Mouse (Mus musculus) lung, postnatal 0 days (tissue): Measurements from ENCODE around the gene Ppp2r5b. TPM values are rescaled to one million over a fixed set of nuclear protein-coding genes. Genes with fewer than 3 reads are reported as not detected.

Source experiments
- ATAC-seq: fragments of 200-750 bp; cut with Nextera tagmentation; 2 replicates; pipeline ENCODE4 v1.8.0; 2017; ENCODE audit warnings: moderate library complexity
- DNase-seq: peaks from one replicate; pipeline ENCODE4 v3.0.0-alpha.2; 2016; ENCODE audit warnings: low spot score
- H3K27ac ChIP-seq: fragments of 300-500 bp; sonication (generic); 2 replicates; pipeline ENCODE4 v1.5.1; 2014; ENCODE audit warnings: antibody characterized with exemption, mild to moderate bottlenecking, low read length, mixed read lengths
- H3K27me3 ChIP-seq: fragments of 300-500 bp; sonication (generic); replicated peaks from 2 replicates; pipeline ENCODE4 v1.6.1; 2014; ENCODE audit warnings: low read length, mixed read lengths; ENCODE audit not compliant: insufficient read depth
- H3K36me3 ChIP-seq: fragments of 300-500 bp; sonication (generic); 2 replicates; pipeline ENCODE4 v1.6.1; 2014; ENCODE audit warnings: low read length, mixed read lengths; ENCODE audit not compliant: insufficient read depth
- H3K4me1 ChIP-seq: fragments of 300-500 bp; sonication (generic); 2 replicates; pipeline ENCODE4 v1.6.1; 2014; ENCODE audit warnings: antibody characterized with exemption, low read depth, low read length, mixed read lengths; ENCODE audit not compliant: insufficient read depth
- H3K4me2 ChIP-seq: fragments of 300-500 bp; sonication (generic); replicated peaks from 2 replicates; pipeline ENCODE4 v1.6.1; 2014; ENCODE audit warnings: low read depth, mild to moderate bottlenecking, low read length, moderate library complexity, mixed read lengths
- H3K4me3 ChIP-seq: fragments of 300-500 bp; sonication (generic); 2 replicates; pipeline ENCODE4 v1.5.1; 2014; ENCODE audit warnings: low read depth, low read length
- H3K9ac ChIP-seq: fragments of 300-500 bp; sonication (generic); replicated peaks from 2 replicates; pipeline ENCODE4 v1.6.1; 2014; ENCODE audit warnings: low read depth, mild to moderate bottlenecking
- H3K9me3 ChIP-seq: fragments of 300-500 bp; sonication (generic); 2 replicates; pipeline ENCODE4 v1.6.1; 2016; ENCODE audit warnings: low read length, mixed read lengths
- CTCF ChIP-seq: IDR thresholded peaks from 2 replicates; pipeline ENCODE4 v1.5.1; 2016; ENCODE audit warnings: antibody characterized with exemption, mild to moderate bottlenecking
- EP300 ChIP-seq: IDR thresholded peaks from 2 replicates; pipeline ENCODE4 v1.6.1; 2016; ENCODE audit warnings: antibody characterized with exemption, mild to moderate bottlenecking, control low read depth
- WGBS: fragments of 180-500 bp; shearing (Covaris S2); extraction: QIAGEN DNeasy Blood & Tissue Kit; methylation state at CpG from one replicate; pipeline ENCODE4 v1.1.7; 2014; 5-methylcytosine and 5-hydroxymethylcytosine counted together
- polyA plus RNA-seq: library from polyadenylated mRNA; unstranded; fragments of >200 nt; fragmentation: Nextera tagmentation; extraction: Ambion mirVana; gene quantifications from 2 replicates; pipeline ENCODE4 v1.2.1, GENCODE M21; 2015

The Ppp2r5b gene
- 20.2 and 21.6 TPM in 2 replicates for polyA plus RNA-seq

DNA sequence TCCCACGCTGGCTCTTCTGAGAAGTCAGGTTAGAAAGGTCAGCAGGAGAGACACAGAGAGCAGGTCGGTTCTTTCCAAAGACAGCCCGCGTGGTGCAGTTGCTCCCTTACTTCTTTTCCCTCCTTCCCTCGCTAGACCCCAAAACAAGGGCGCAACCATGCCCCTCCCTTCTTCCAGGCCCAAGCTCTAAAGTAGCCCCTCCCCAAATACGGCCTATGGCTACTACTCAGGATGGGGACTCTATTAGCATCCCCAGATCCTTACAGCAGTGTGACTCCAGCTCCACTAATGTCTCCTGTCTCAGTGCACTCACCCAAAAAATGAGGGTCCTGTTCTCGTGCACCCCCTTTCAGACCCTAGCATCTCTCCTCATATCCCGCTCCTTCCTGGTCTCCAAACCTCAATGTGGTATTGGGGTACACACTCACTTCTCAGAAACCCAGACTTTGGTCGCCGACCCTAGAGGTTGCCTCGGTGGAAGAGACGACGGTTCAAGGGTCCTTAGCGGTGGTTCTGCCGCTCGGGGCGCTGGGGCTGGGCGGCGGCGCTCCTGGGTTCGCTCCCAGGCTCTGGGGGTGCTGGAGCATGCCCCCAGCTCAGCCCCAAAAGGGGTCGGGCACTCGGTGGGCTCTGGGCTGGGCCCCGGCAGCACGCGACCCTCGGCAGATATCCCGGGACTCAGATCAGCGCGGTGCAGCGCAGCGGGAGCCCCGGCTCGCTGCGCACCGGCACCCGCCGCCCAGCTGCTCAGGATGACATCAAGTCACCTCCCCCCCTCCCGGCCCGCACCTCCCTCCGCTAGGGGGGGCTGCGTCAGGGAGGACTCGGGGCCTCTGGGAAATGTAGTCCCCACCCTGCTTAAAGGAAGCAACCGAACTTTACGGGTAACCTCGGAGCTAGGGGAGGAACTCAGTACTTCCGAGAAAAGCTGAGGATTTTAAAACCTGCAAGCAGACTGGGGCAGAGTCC is at the start of gene Ppp2r5b:
Ppp2r5b (minus strand) TSS at position 789 of the 969 bp plus-strand sequence.
- DNase-seq: peak; percentile 97
- H3K4me2 ChIP-seq: peak within 1 kb of the TSS; percentile 95
- H3K4me1 ChIP-seq: peaks cover 6% of the 10 kb centered on the region; the same call in 1 of the 2 replicates
- no peaks in the 10 kb centered on the region for H3K27me3 ChIP-seq
- 6% methylated on average over 48 of the region's 48 CpGs for WGBS
- H3K9ac ChIP-seq: peak within 1 kb of the TSS; percentile 57
- H3K4me3 ChIP-seq: peak within 1 kb of the TSS; percentile 73
- peak; percentile 64 for TF ChIP-seq CTCF
- no peak for TF ChIP-seq EP300
- H3K27ac ChIP-seq: peak within 1 kb of the TSS; percentile 93
- no peaks in the 10 kb centered on the region for H3K9me3 ChIP-seq
- peak; percentile 97 for ATAC-seq
- H3K36me3 ChIP-seq: peaks cover 7% of the 10 kb centered on the region

DNA sequence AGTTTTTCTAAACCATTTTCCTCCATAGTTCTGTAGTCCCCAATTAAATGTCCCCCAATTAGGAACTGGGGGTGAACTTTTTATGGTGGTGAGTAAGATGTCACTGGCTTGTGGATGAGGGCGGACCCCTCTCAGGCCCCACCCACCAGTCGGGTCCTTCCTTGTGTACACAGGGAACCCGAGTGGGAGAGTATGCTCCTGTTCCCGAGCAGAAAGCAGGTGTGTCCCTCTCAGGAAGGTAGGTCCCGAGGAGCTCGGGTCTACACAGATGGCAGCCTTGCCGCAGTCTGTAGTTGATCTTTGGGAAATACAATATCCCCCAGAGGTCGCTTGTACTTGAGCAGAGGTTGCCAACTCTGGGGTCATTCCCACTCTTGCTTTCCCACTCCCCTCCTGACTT is 49.6 kb upstream of the Ppp2r5b start:
- 50% methylated on average over 8 of the region's 8 CpGs for whole genome bisulfite sequencing
- H3K4me2 ChIP-seq: no peak overlapping the region
- no peaks in the 10 kb centered on the region for H3K27me3 ChIP-seq
- H3K9ac ChIP-seq: no peak overlapping the region
- no peak for DNase-seq
- peaks cover 12% of the 10 kb centered on the region for H3K4me1 ChIP-seq
- peaks cover 31% of the 10 kb centered on the region; the same call in 1 of the 2 replicates for H3K36me3 ChIP-seq
- H3K4me3 ChIP-seq: no peak overlapping the region
- peak overlapping the region; percentile 38; the same call in 1 of the 2 replicates for H3K27ac ChIP-seq
- TF ChIP-seq EP300: no peak
- no peak for TF ChIP-seq CTCF
- ATAC-seq: 0 out of 2 replicates have a peak, but pooled peaks have one; percentile 31
- no peaks in the 10 kb centered on the region for H3K9me3 ChIP-seq

DNA sequence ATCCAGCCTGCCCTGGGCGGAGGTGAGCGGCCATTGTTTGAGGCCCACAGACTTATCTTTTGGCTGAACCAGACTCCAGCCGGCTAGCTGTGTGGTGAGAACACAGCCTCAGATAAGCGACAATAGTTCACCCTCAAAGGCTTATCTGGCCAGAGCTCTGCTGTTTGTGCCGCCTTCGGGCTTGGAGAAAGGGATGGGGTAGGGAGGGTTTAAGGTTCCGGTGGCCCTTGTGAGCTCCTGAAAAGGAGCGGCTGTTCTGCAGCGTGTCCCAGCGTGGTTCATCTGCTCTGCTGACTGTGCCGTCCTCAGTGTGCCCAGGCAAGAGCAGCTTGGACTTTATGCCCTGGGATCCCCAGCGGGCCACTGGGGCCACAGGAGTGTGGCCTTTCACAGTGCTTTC is 48.8 kb upstream of the Ppp2r5b start:
- Histone ChIP-seq H3K27me3 (no peaks in the 10 kb centered on the region), H3K9me3 (no peaks in the 10 kb centered on the region), H3K27ac (no peak overlapping the region), H3K36me3 (peaks cover 31% of the 10 kb centered on the region; the same call in 1 of the 2 replicates), H3K9ac (no peak overlapping the region), H3K4me2 (0 out of 2 replicates have a peak overlapping the region, but pooled peaks have one; percentile 17), H3K4me1 (peaks cover 20% of the 10 kb centered on the region), H3K4me3 (no peak overlapping the region)
- ATAC-seq (no peak), DNase-seq (no peak)
- 71% methylated on average over 12 of the region's 12 CpGs for WGBS
- TF ChIP-seq CTCF: no peak
- no peak for TF ChIP-seq EP300

DNA sequence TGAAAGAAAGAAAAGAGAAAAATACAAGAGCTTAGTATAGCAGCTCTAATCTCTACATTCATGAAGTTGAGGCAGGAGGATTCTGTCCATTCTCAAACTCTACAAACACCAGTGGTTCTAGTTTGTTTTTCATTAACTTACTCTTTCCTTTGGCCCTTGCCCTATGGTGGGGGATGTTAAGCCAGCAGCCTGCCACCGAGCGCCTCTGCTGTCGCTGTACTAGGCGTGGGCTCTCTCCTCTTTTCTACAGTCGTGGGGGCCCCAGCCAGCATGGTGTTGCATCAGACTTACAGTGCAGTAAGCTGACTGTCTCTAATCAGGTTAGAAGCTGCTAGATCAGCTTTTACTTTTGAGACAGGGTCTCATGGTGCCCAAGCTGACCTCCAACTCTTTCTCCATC is 47.3 kb upstream of the Ppp2r5b start:
- Histone ChIP-seq H3K9ac (no peak overlapping the region), H3K4me3 (no peak overlapping the region), H3K27me3 (no peaks in the 10 kb centered on the region), H3K27ac (no peak overlapping the region), H3K9me3 (no peaks in the 10 kb centered on the region), H3K36me3 (peaks cover 31% of the 10 kb centered on the region; the same call in 1 of the 2 replicates), H3K4me1 (peaks cover 31% of the 10 kb centered on the region), H3K4me2 (no peak overlapping the region)
- 78% methylated on average over 5 of the region's 5 CpGs for WGBS
- DNase-seq (no peak), ATAC-seq (no peak)
- TF ChIP-seq CTCF (no peak), EP300 (no peak)

DNA sequence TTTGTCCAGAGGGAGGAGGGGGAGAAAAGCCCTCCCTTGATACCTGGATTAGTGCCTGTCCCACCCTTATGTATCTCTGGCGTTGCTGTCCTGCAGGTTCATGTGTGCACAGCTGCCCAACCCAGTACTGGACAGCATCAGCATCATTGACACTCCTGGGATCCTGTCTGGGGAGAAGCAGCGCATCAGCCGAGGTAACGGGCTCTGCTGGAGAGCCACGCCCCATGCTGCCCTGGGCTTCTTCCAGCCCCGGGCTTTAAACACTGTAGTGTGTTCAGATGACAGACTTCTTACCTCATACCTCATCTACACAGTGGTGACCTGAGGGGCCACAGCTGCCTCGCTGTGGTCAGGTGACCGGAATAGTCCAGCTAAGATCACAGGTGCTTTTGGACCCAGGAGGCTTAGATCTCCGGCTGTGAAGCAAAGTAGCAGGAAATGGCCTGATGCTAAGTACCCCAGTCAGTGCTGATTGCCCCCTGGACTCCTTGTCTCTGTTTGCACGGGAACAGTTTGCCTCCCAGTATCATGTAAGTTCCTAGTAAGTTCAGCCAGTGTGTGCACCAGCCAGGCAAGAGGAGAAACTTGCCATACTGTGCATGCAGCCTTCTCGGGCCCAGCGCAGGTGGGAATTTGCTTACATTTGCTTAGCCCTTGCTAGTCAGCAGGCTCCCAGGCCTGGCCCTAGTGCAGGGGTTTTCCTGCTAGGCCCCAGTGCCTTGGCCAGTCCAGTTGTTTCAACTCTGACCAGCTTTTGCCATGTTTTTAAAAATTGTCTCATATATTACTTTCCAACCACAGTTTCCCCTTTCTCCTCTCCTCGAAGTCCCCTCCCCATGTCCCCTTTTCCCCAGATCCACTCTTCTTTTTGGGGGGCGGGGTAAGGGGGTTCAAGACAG is 45.7 kb upstream of the Ppp2r5b start:
- DNase-seq (no peak), ATAC-seq (no peak)
- Histone ChIP-seq H3K36me3 (peaks cover 28% of the 10 kb centered on the region; the same call in 1 of the 2 replicates), H3K9me3 (no peaks in the 10 kb centered on the region), H3K4me2 (no peak overlapping the region), H3K9ac (no peak overlapping the region), H3K4me3 (no peak overlapping the region), H3K4me1 (peaks cover 31% of the 10 kb centered on the region), H3K27ac (no peak overlapping the region), H3K27me3 (no peaks in the 10 kb centered on the region)
- WGBS: 77% methylated on average over 14 of the region's 14 CpGs
- TF ChIP-seq EP300 (no peak), CTCF (no peak)
